Mouse (Mus musculus) liver, adult 2 months (tissue): ENCODE results near the gene Mrpl23.

Experiments used
- CTCF ChIP-seq: fragments of 200-500 bp; IDR thresholded peaks from 2 replicates; pipeline ENCODE4 v1.5.1; 2011; ENCODE audit warnings: low read depth, low read length, control low read depth
- POLR2A ChIP-seq: fragments of 200-500 bp; IDR thresholded peaks from 2 replicates; pipeline ENCODE4 v1.6.1; 2011; ENCODE audit warnings: low read length, control low read depth; ENCODE audit not compliant: insufficient read depth; ENCODE audit errors: extremely low read depth

DNA sequence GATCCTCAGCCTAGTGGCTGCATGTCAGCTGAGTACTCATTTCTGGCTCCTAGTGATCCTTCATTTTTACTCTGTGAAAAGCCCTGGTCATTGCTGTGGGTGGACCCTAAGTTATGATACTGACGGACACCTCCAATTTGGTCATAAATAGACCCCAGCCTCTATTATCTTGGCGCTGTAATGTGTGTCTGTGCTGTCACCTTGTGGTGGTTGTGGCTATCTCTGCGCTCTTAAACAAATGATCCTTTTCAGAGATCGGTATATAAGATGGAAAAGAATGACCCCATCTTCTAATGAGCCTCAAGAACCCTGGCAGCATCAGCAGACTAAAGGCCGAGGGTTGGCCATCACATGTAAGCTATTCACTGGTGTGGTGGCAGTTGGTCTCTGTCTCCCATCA is 46.6 kb downstream of the Mrpl23 start:
- TF ChIP-seq CTCF, result no peak
- TF ChIP-seq POLR2A, result no peak
